Mouse (Mus musculus) midbrain, postnatal 0 days (tissue): ENCODE results near the gene Cyp27b1. TPM values are rescaled to one million over a fixed set of nuclear protein-coding genes. Genes with fewer than 3 reads are reported as not detected.

Experiments
- ATAC-seq: fragments of 200-750 bp; cut with Nextera tagmentation; 2 replicates; pipeline ENCODE4 v1.8.0; 2017; ENCODE audit warnings: moderate number of reproducible peaks, mild to moderate bottlenecking, moderate TSS enrichment, moderate library complexity; ENCODE audit not compliant: low FRiP score
- DNase-seq: peaks from one replicate; pipeline ENCODE4 v3.0.0-alpha.2; 2015; ENCODE audit warnings: low spot score
- H3K27ac ChIP-seq: fragments of 300-500 bp; sonication (generic); 2 replicates; pipeline ENCODE4 v1.5.1; 2014; ENCODE audit warnings: low read depth, mild to moderate bottlenecking, low read length, mixed read lengths
- H3K27me3 ChIP-seq: fragments of 300-500 bp; sonication (generic); 2 replicates; pipeline ENCODE4 v1.6.1; 2014; ENCODE audit warnings: low read length, control low read depth, mixed read lengths; ENCODE audit not compliant: insufficient read depth
- H3K36me3 ChIP-seq: fragments of 300-500 bp; sonication (generic); 2 replicates; pipeline ENCODE4 v1.6.1; 2014; ENCODE audit warnings: low read length, control low read depth, mixed read lengths; ENCODE audit not compliant: insufficient read depth
- H3K4me1 ChIP-seq: fragments of 300-500 bp; sonication (generic); 2 replicates; pipeline ENCODE4 v1.6.1; 2014; ENCODE audit warnings: mild to moderate bottlenecking, control low read depth, antibody characterized with exemption, low read length, mixed read lengths; ENCODE audit not compliant: insufficient read depth
- H3K4me2 ChIP-seq: fragments of 300-500 bp; sonication (generic); 2 replicates; pipeline ENCODE4 v1.6.1; 2014; ENCODE audit warnings: low read depth, mild to moderate bottlenecking, low read length, mixed read lengths; ENCODE audit not compliant: poor library complexity, severe bottlenecking
- H3K4me3 ChIP-seq: fragments of 300-500 bp; sonication (generic); 2 replicates; pipeline ENCODE4 v1.5.1; 2014; ENCODE audit warnings: low read depth, mild to moderate bottlenecking, low read length, moderate library complexity
- H3K9ac ChIP-seq: fragments of 300-500 bp; sonication (generic); replicated peaks from 2 replicates; pipeline ENCODE4 v1.6.1; 2014; ENCODE audit warnings: mild to moderate bottlenecking, low read length, moderate library complexity, mixed read lengths; ENCODE audit not compliant: poor library complexity, severe bottlenecking
- H3K9me3 ChIP-seq: fragments of 300-500 bp; sonication (generic); 2 replicates; pipeline ENCODE4 v1.6.1; 2016; ENCODE audit warnings: low read length, control low read depth
- CTCF ChIP-seq: IDR thresholded peaks from 2 replicates; pipeline ENCODE4 v1.5.1; 2016; ENCODE audit warnings: antibody characterized with exemption, mild to moderate bottlenecking
- WGBS: fragments of 180-500 bp; shearing (Covaris S2); extraction: QIAGEN DNeasy Blood & Tissue Kit; methylation state at CpG from one replicate; pipeline ENCODE4 v1.1.7; 2014; 5-methylcytosine and 5-hydroxymethylcytosine counted together
- polyA plus RNA-seq: library from polyadenylated mRNA; unstranded; fragments of >200 nt; fragmentation: Nextera tagmentation; extraction: Ambion mirVana; gene quantifications from 2 replicates; pipeline ENCODE4 v1.2.1, GENCODE M21; 2015
- total RNA-seq: library from RNA; depleted of rRNA; stranded (reverse); fragments of >200 nt; gene quantifications from 2 replicates; pipeline ENCODE4 v1.2.3, GENCODE M21; 2014

Cyp27b1 gene
- total and polyA plus RNA-seq, 2 experiments from 2014 or later: 0.22 TPM; not detected in 1

- no peak for DNase-seq
- no peak for ATAC-seq
- Histone ChIP-seq H3K4me3 (no peak overlapping the region), H3K27ac (no peak overlapping the region), H3K36me3 (peaks cover 41% of the 10 kb centered on the region), H3K4me2 (no peak overlapping the region), H3K9ac (no peak overlapping the region), H3K27me3 (0 out of 2 replicates have a peak, but pooled peaks cover 4% of the 10 kb centered on the region), H3K9me3 (no peaks in the 10 kb centered on the region), H3K4me1 (peaks cover 18% of the 10 kb centered on the region; the same call in 1 of the 2 replicates)
- 30% methylated on average over 8 of the region's 8 CpGs for WGBS
- TF ChIP-seq CTCF: 0 out of 2 replicates have a peak, but pooled peaks have one; percentile 2
Measured at GRCm38 (mm10) chr10:127083292-127083914, 35.4 kb downstream of the Cyp27b1 start.

- WGBS: 55% methylated on average over 5 of the region's 5 CpGs
- no peak for DNase-seq
- TF ChIP-seq CTCF: peak; percentile 26
- no peak overlapping the region for H3K27ac ChIP-seq
- no peak overlapping the region for H3K4me2 ChIP-seq
- no peaks in the 10 kb centered on the region for H3K9me3 ChIP-seq
- peaks cover 18% of the 10 kb centered on the region; the same call in 1 of the 2 replicates for H3K4me1 ChIP-seq
- ATAC-seq: no peak
- H3K9ac ChIP-seq: no peak overlapping the region
- peaks cover 44% of the 10 kb centered on the region for H3K36me3 ChIP-seq
- H3K27me3 ChIP-seq: 0 out of 2 replicates have a peak, but pooled peaks cover 4% of the 10 kb centered on the region
- no peak overlapping the region for H3K4me3 ChIP-seq
Measured at GRCm38 (mm10) chr10:127083915-127084306, 35.9 kb downstream of the Cyp27b1 start.

- ATAC-seq: no peak
- no peaks in the 10 kb centered on the region for H3K9me3 ChIP-seq
- peaks cover 51% of the 10 kb centered on the region for H3K36me3 ChIP-seq
- WGBS: 81% methylated on average over 9 of the region's 9 CpGs
- no peak for DNase-seq
- no peak overlapping the region for H3K9ac ChIP-seq
- no peak overlapping the region for H3K4me3 ChIP-seq
- no peak overlapping the region for H3K4me2 ChIP-seq
- H3K4me1 ChIP-seq: peaks cover 18% of the 10 kb centered on the region; the same call in 1 of the 2 replicates
- 0 out of 2 replicates have a peak, but pooled peaks cover 4% of the 10 kb centered on the region for H3K27me3 ChIP-seq
- no peak for TF ChIP-seq CTCF
- no peak overlapping the region for H3K27ac ChIP-seq
Measured at GRCm38 (mm10) chr10:127085052-127085451, 37.0 kb downstream of the Cyp27b1 start.

GRCm38 (mm10) chr10:127085633-127086032 is 37.6 kb downstream of the Cyp27b1 start:
- Histone ChIP-seq H3K27ac (no peak overlapping the region), H3K4me2 (no peak overlapping the region), H3K4me3 (no peak overlapping the region), H3K9me3 (no peaks in the 10 kb centered on the region), H3K4me1 (peaks cover 15% of the 10 kb centered on the region; the same call in 1 of the 2 replicates), H3K9ac (no peak overlapping the region), H3K27me3 (0 out of 2 replicates have a peak, but pooled peaks cover 4% of the 10 kb centered on the region), H3K36me3 (peaks cover 52% of the 10 kb centered on the region)
- 71% methylated on average over 6 of the region's 6 CpGs for WGBS
- peak; percentile 56 for TF ChIP-seq CTCF
- DNase-seq (no peak), ATAC-seq (no peak)

- Histone ChIP-seq H3K27ac (no peak overlapping the region), H3K4me1 (peaks cover 13% of the 10 kb centered on the region; the same call in 1 of the 2 replicates), H3K4me3 (no peak overlapping the region), H3K9ac (peak overlapping the region; percentile 24; the same call in 1 of the 2 replicates), H3K9me3 (no peaks in the 10 kb centered on the region), H3K4me2 (no peak overlapping the region), H3K27me3 (0 out of 2 replicates have a peak, but pooled peaks cover 4% of the 10 kb centered on the region), H3K36me3 (peaks cover 48% of the 10 kb centered on the region)
- no peak for ATAC-seq
- 21% methylated on average over 57 of the region's 57 CpGs for WGBS
- peak; percentile 52 for DNase-seq
- no peak for TF ChIP-seq CTCF
Measured at GRCm38 (mm10) chr10:127090560-127091411, 42.7 kb downstream of the Cyp27b1 start.
